Mouse (Mus musculus) limb, embryonic 12.5 days (tissue): ENCODE results near the gene Fgfrl1. TPM values are rescaled to one million over a fixed set of nuclear protein-coding genes. Genes with fewer than 3 reads are reported as not detected.

Experiments used
- ATAC-seq: fragments of 200-750 bp; cut with Nextera tagmentation; 2 replicates; pipeline ENCODE4 v1.8.0; 2017; ENCODE audit warnings: low read depth, moderate TSS enrichment; ENCODE audit not compliant: insufficient number of reproducible peaks, insufficient read depth, low FRiP score, low TSS enrichment
- H3K27ac ChIP-seq: fragments of 300-500 bp; sonication (generic); 2 replicates; pipeline ENCODE4 v1.5.1; 2016; ENCODE audit warnings: mild to moderate bottlenecking, moderate library complexity
- H3K27me3 ChIP-seq: fragments of 300-500 bp; sonication (generic); 2 replicates; pipeline ENCODE4 v1.6.1; 2016; ENCODE audit warnings: mild to moderate bottlenecking, moderate library complexity
- H3K36me3 ChIP-seq: fragments of 300-500 bp; sonication (generic); 2 replicates; pipeline ENCODE4 v1.6.1; 2016; ENCODE audit warnings: mild to moderate bottlenecking, moderate library complexity
- H3K4me1 ChIP-seq: fragments of 300-500 bp; sonication (generic); replicated peaks from 2 replicates; pipeline ENCODE4 v1.6.1; 2016
- H3K4me2 ChIP-seq: fragments of 300-500 bp; sonication (generic); 2 replicates; pipeline ENCODE4 v1.6.1; 2016; ENCODE audit warnings: mild to moderate bottlenecking, moderate library complexity
- H3K4me3 ChIP-seq: fragments of 300-500 bp; sonication (generic); replicated peaks from 2 replicates; pipeline ENCODE4 v1.5.1; 2016; ENCODE audit warnings: mild to moderate bottlenecking
- H3K9ac ChIP-seq: fragments of 300-500 bp; sonication (generic); replicated peaks from 2 replicates; pipeline ENCODE4 v1.6.1; 2016; ENCODE audit warnings: mild to moderate bottlenecking, moderate library complexity
- H3K9me3 ChIP-seq: fragments of 300-500 bp; sonication (generic); 2 replicates; pipeline ENCODE4 v1.6.1; 2016; ENCODE audit warnings: mild to moderate bottlenecking, moderate library complexity
- WGBS: fragments of 180-500 bp; shearing (Covaris S2); methylation state at CpG from one replicate; pipeline ENCODE4 v1.1.7; 2016; 5-methylcytosine and 5-hydroxymethylcytosine counted together
- polyA plus RNA-seq: library from polyadenylated mRNA; unstranded; fragments of >200 nt; fragmentation: Nextera tagmentation; extraction: Ambion mirVana; gene quantifications from 2 replicates; pipeline ENCODE4 v1.2.1, GENCODE M21; 2016

Gene Fgfrl1
- polyA plus RNA-seq, 1 experiment from 2014 or later = 55.2 TPM

- Histone ChIP-seq H3K4me1 (peaks cover 9% of the 10 kb centered on the region), H3K9ac (no peak overlapping the region), H3K9me3 (no peaks in the 10 kb centered on the region), H3K27ac (no peak overlapping the region), H3K36me3 (peaks cover 68% of the 10 kb centered on the region), H3K4me3 (no peak overlapping the region), H3K27me3 (no peaks in the 10 kb centered on the region), H3K4me2 (no peak overlapping the region)
- no peak for ATAC-seq
- WGBS = 93% methylated on average over 10 of the region's 10 CpGs
These were observed 37.7 kb upstream of the Fgfrl1 start for GRCm38 (mm10) chr5:108654444-108654990.

- ATAC-seq = no peak
These were observed 36.8 kb upstream of the Fgfrl1 start for GRCm38 (mm10) chr5:108655381-108655780.

GRCm38 (mm10) chr5:108655891-108656650 is 36.1 kb upstream of the Fgfrl1 start:
- Histone ChIP-seq H3K36me3 (peaks cover 59% of the 10 kb centered on the region), H3K9me3 (no peaks in the 10 kb centered on the region), H3K27ac (no peak overlapping the region), H3K9ac (no peak overlapping the region), H3K27me3 (no peaks in the 10 kb centered on the region), H3K4me3 (no peak overlapping the region), H3K4me1 (peaks cover 18% of the 10 kb centered on the region), H3K4me2 (no peak overlapping the region)
- 93% methylated on average over 15 of the region's 15 CpGs for WGBS
- ATAC-seq = no peak

More at GRCm38 (mm10) chr5:108655381-108655780, 36.8 kb upstream of the Fgfrl1 start:
- Histone ChIP-seq H3K9ac (no peak overlapping the region), H3K36me3 (peaks cover 59% of the 10 kb centered on the region), H3K4me3 (no peak overlapping the region), H3K4me2 (no peak overlapping the region), H3K27ac (no peak overlapping the region), H3K4me1 (peaks cover 16% of the 10 kb centered on the region), H3K27me3 (no peaks in the 10 kb centered on the region), H3K9me3 (no peaks in the 10 kb centered on the region)
- 95% methylated on average over 9 of the region's 9 CpGs for WGBS

- peaks cover 55% of the 10 kb centered on the region for H3K36me3 ChIP-seq
- ATAC-seq = no peak
These were observed 34.8 kb upstream of the Fgfrl1 start for GRCm38 (mm10) chr5:108657406-108657805.

GRCm38 (mm10) chr5:108658611-108659010 is 33.6 kb upstream of the Fgfrl1 start:
- no peak overlapping the region for H3K9ac ChIP-seq
- peaks cover 5% of the 10 kb centered on the region; the same call in 1 of the 2 replicates for H3K27me3 ChIP-seq
- H3K9me3 ChIP-seq = no peaks in the 10 kb centered on the region
- WGBS = 91% methylated on average over 1 of the region's 1 CpGs
- no peak overlapping the region for H3K4me3 ChIP-seq
- H3K36me3 ChIP-seq = peaks cover 43% of the 10 kb centered on the region
- no peak for ATAC-seq
- no peak overlapping the region for H3K27ac ChIP-seq
- H3K4me1 ChIP-seq = peaks cover 19% of the 10 kb centered on the region
- H3K4me2 ChIP-seq = no peak overlapping the region

More at GRCm38 (mm10) chr5:108657406-108657805, 34.8 kb upstream of the Fgfrl1 start:
- Histone ChIP-seq H3K4me3 (no peak overlapping the region), H3K9ac (no peak overlapping the region), H3K27me3 (no peaks in the 10 kb centered on the region), H3K4me2 (no peak overlapping the region), H3K4me1 (peaks cover 19% of the 10 kb centered on the region), H3K27ac (no peak overlapping the region), H3K9me3 (no peaks in the 10 kb centered on the region)
- 79% methylated on average over 5 of the region's 5 CpGs for WGBS

- ATAC-seq = peak; percentile 21
- Histone ChIP-seq H3K9ac (peak within 1 kb of the TSS; percentile 88), H3K27me3 (peaks cover 5% of the 10 kb centered on the region; the same call in 1 of the 2 replicates), H3K4me3 (peak within 1 kb of the TSS; percentile 83), H3K36me3 (peaks cover 29% of the 10 kb centered on the region), H3K4me1 (peaks cover 19% of the 10 kb centered on the region), H3K9me3 (no peaks in the 10 kb centered on the region), H3K4me2 (peak within 1 kb of the TSS; percentile 90), H3K27ac (peak within 1 kb of the TSS; percentile 23; the same call in 1 of the 2 replicates)
- 9% methylated on average over 24 of the region's 24 CpGs for WGBS
These were observed 32.2 kb upstream of the Fgfrl1 start, which contains the start of gene Idua for GRCm38 (mm10) chr5:108659698-108660631. TSS of gene Idua (plus strand) at chr5:108660331.

- peak overlapping the region; percentile 83 for H3K4me3 ChIP-seq
- 13% methylated on average over 36 of the region's 36 CpGs for WGBS
- peaks cover 19% of the 10 kb centered on the region for H3K4me1 ChIP-seq
- peaks cover 5% of the 10 kb centered on the region; the same call in 1 of the 2 replicates for H3K27me3 ChIP-seq
- H3K36me3 ChIP-seq = peaks cover 21% of the 10 kb centered on the region
- H3K9ac ChIP-seq = peak overlapping the region; percentile 88
- peak overlapping the region; percentile 90 for H3K4me2 ChIP-seq
- peak; percentile 94 for ATAC-seq
- H3K9me3 ChIP-seq = no peaks in the 10 kb centered on the region
- peak overlapping the region; percentile 23; the same call in 1 of the 2 replicates for H3K27ac ChIP-seq
These were observed 31.4 kb upstream of the Fgfrl1 start for GRCm38 (mm10) chr5:108660632-108661268.

GRCm38 (mm10) chr5:108662772-108663171 is 29.4 kb upstream of the Fgfrl1 start:
- no peaks in the 10 kb centered on the region for H3K9me3 ChIP-seq
- H3K27ac ChIP-seq = no peak overlapping the region
- H3K4me3 ChIP-seq = no peak overlapping the region
- H3K9ac ChIP-seq = no peak overlapping the region
- peaks cover under 1% of the 10 kb centered on the region; the same call in 1 of the 2 replicates for H3K36me3 ChIP-seq
- no peak for ATAC-seq
- peaks cover 5% of the 10 kb centered on the region; the same call in 1 of the 2 replicates for H3K27me3 ChIP-seq
- 86% methylated on average over 4 of the region's 4 CpGs for WGBS
- no peak overlapping the region for H3K4me2 ChIP-seq
- H3K4me1 ChIP-seq = peaks cover 19% of the 10 kb centered on the region

- no peak for ATAC-seq
- H3K27ac ChIP-seq = no peak overlapping the region
- H3K27me3 ChIP-seq = peaks cover 5% of the 10 kb centered on the region; the same call in 1 of the 2 replicates
- no peak overlapping the region for H3K4me2 ChIP-seq
- H3K36me3 ChIP-seq = no peaks in the 10 kb centered on the region
- H3K9me3 ChIP-seq = no peaks in the 10 kb centered on the region
- no peak overlapping the region for H3K4me3 ChIP-seq
- peaks cover 12% of the 10 kb centered on the region for H3K4me1 ChIP-seq
- 44% methylated on average over 3 of the region's 3 CpGs for WGBS
- no peak overlapping the region for H3K9ac ChIP-seq
These were observed 27.1 kb upstream of the Fgfrl1 start for GRCm38 (mm10) chr5:108665066-108665465.

- H3K9me3 ChIP-seq = no peaks in the 10 kb centered on the region
- ATAC-seq = no peak
- no peak overlapping the region for H3K4me2 ChIP-seq
- H3K4me1 ChIP-seq = peaks cover 10% of the 10 kb centered on the region
- no peak overlapping the region for H3K9ac ChIP-seq
- peaks cover 13% of the 10 kb centered on the region for H3K36me3 ChIP-seq
- 78% methylated on average over 2 of the region's 2 CpGs for WGBS
- peaks cover 5% of the 10 kb centered on the region; the same call in 1 of the 2 replicates for H3K27me3 ChIP-seq
- no peak overlapping the region for H3K4me3 ChIP-seq
- no peak overlapping the region for H3K27ac ChIP-seq
These were observed 24.8 kb upstream of the Fgfrl1 start for GRCm38 (mm10) chr5:108667370-108667769.
